Mouse (Mus musculus) megakaryocyte, embryonic 14.5 days (primary cell): ENCODE measurements at regions not wholly inside any gene's neighbourhood (a gene's known extent, or its start where the extent isn't known, plus 50 kb on each side); places are given as distances from the start of the nearest gene placed in this dataset.

Experiments
- FLI1 ChIP-seq: IDR thresholded peaks from 2 replicates; pipeline ENCODE4 v1.6.1; 2012; ENCODE audit warnings: low read length, inconsistent platforms, mixed read lengths
- GATA1 ChIP-seq: IDR thresholded peaks from 3 replicates; pipeline ENCODE4 v1.6.1; 2012; ENCODE audit warnings: mixed read lengths, low read length, inconsistent platforms, borderline replicate concordance

GRCm38 (mm10) chr7:135898876-135899275 is 182.7 kb upstream of the Mki67 start:
- TF ChIP-seq GATA1 (no peak), FLI1 (no peak)
